Mouse (Mus musculus) neural tube, embryonic 14.5 days (tissue): ENCODE measurements around the gene Mecr. TPM values are rescaled to one million over a fixed set of nuclear protein-coding genes. Genes with fewer than 3 reads are reported as not detected.

Experiments used
- ATAC-seq: fragments of 200-750 bp; cut with Nextera tagmentation; 2 replicates; pipeline ENCODE4 v1.8.0; 2017; ENCODE audit warnings: low read depth, mild to moderate bottlenecking, moderate TSS enrichment, moderate library complexity
- H3K27ac ChIP-seq: fragments of 300-500 bp; sonication (generic); 2 replicates; pipeline ENCODE4 v1.5.1; 2014; ENCODE audit warnings: low read depth, mild to moderate bottlenecking, control low read depth, low read length, moderate library complexity, mixed read lengths
- H3K27me3 ChIP-seq: fragments of 300-500 bp; sonication (generic); 2 replicates; pipeline ENCODE4 v1.6.1; 2014; ENCODE audit warnings: low read length; ENCODE audit not compliant: control insufficient read depth, insufficient read depth
- H3K36me3 ChIP-seq: fragments of 300-500 bp; sonication (generic); 2 replicates; pipeline ENCODE4 v1.6.1; 2014; ENCODE audit warnings: low read length, mixed read lengths; ENCODE audit not compliant: control insufficient read depth, insufficient read depth
- H3K4me1 ChIP-seq: fragments of 300-500 bp; sonication (generic); 2 replicates; pipeline ENCODE4 v1.6.1; 2014; ENCODE audit warnings: low read length; ENCODE audit not compliant: control insufficient read depth, insufficient read depth
- H3K4me2 ChIP-seq: fragments of 300-500 bp; sonication (generic); 2 replicates; pipeline ENCODE4 v1.6.1; 2014; ENCODE audit warnings: mild to moderate bottlenecking, low read depth, low read length, control low read depth
- H3K4me3 ChIP-seq: fragments of 300-500 bp; sonication (generic); 2 replicates; pipeline ENCODE4 v1.5.1; 2014; ENCODE audit warnings: low read depth, low read length, control low read depth, mixed read lengths
- H3K9ac ChIP-seq: fragments of 300-500 bp; sonication (generic); replicated peaks from 2 replicates; pipeline ENCODE4 v1.6.1; 2014; ENCODE audit warnings: low read depth, mild to moderate bottlenecking, control low read depth, low read length, mixed read lengths
- H3K9me3 ChIP-seq: fragments of 300-500 bp; sonication (generic); 2 replicates; pipeline ENCODE4 v1.6.1; 2016; ENCODE audit warnings: low read length; ENCODE audit not compliant: control insufficient read depth
- WGBS: fragments of 180-500 bp; shearing (Covaris S2); extraction: QIAGEN DNeasy Blood & Tissue Kit; methylation state at CpG from one replicate; pipeline ENCODE4 v1.1.7; 2014; 5-methylcytosine and 5-hydroxymethylcytosine counted together
- polyA plus RNA-seq: library from polyadenylated mRNA; unstranded; fragments of >200 nt; fragmentation: Nextera tagmentation; extraction: Ambion mirVana; gene quantifications from 2 replicates; pipeline ENCODE4 v1.2.1, GENCODE M21; 2014

The Mecr gene
- polyA plus RNA-seq, 1 experiment from 2014 or later: 34.9 TPM

- Histone ChIP-seq H3K9ac (no peak overlapping the region), H3K27me3 (peaks cover 26% of the 10 kb centered on the region), H3K36me3 (no peaks in the 10 kb centered on the region), H3K4me3 (no peak overlapping the region), H3K9me3 (no peaks in the 10 kb centered on the region), H3K27ac (no peak overlapping the region), H3K4me2 (no peak overlapping the region), H3K4me1 (peaks cover 27% of the 10 kb centered on the region)
- WGBS: 55% methylated on average over 10 of the region's 10 CpGs
- ATAC-seq: no peak
Measured at GRCm38 (mm10) chr4:131913526-131913925, 70.3 kb downstream of the Mecr start.

DNA sequence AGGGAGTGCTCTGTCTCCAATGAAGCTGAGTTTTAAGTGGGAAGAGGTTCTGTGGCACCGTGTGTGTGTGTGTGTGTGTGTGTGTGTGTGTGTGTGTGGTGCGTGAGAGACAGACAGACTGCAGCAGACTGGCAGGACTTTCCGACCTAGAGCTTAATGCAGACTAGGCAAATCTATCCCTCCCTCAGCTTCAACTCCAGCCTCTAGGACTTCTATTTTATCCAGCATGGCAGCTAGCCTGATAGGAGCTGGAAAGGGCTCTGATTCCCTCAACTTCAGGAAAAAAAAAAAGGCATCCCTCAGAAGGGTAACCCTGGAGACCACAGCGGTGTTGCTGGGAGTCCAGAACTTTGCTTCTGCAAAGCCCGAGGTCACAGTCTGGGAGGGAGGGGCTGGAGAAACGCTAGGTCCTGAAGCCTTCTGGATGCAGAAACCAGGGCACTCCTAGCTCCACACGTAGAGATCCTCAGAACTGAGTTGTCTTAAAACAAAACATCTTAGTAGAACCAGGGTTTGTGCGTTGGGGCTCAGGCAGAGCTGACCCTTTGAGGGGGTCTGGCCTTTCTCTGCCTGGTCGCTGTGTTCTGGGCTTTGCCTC, 70.9 kb downstream of the Mecr start:
- peaks cover 26% of the 10 kb centered on the region for H3K27me3 ChIP-seq
- 8% methylated on average over 9 of the region's 9 CpGs for WGBS

GRCm38 (mm10) chr4:131914891-131915469, 71.7 kb downstream of the Mecr start:
- H3K27me3 ChIP-seq: peaks cover 34% of the 10 kb centered on the region
- H3K9me3 ChIP-seq: no peaks in the 10 kb centered on the region
- no peak overlapping the region for H3K27ac ChIP-seq
- peaks cover 26% of the 10 kb centered on the region for H3K4me1 ChIP-seq
- 1% methylated on average over 31 of the region's 31 CpGs for WGBS
- H3K36me3 ChIP-seq: no peaks in the 10 kb centered on the region
- H3K9ac ChIP-seq: no peak overlapping the region
- no peak overlapping the region; the same call in 1 of the 2 replicates for H3K4me3 ChIP-seq
- peak; percentile 60; the same call in 1 of the 2 replicates for ATAC-seq
- peak overlapping the region; percentile 33 for H3K4me2 ChIP-seq

More for the DNA sequence above, 70.9 kb downstream of the Mecr start:
- ATAC-seq: no peak
- Histone ChIP-seq H3K27ac (no peak overlapping the region), H3K4me3 (no peak overlapping the region), H3K9ac (no peak overlapping the region), H3K9me3 (no peaks in the 10 kb centered on the region), H3K4me2 (no peak overlapping the region), H3K36me3 (no peaks in the 10 kb centered on the region), H3K4me1 (peaks cover 27% of the 10 kb centered on the region)

DNA sequence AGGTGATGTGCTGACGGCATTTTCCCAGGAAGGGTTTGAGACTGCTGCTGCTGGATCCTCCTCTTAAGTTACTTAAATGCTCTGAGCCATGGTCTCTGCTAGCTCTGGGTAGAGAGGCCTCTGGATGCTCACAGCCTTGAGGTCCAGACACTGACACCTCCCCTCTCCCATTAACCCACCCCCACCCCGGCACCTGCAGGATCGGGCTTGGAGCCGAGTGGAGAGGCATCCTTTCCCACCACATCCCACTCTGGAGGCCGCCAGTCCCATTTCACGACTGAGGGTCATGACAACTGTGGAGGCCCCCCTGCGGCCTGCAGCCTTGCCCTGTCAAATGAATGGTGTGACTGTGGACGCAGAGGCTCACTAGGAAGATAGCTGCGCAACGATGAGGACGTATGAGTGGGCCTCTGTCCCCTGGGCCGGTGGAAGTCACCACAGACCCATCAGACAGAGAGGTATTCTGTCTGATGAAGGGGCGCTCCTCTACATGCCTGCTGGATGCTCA, 72.6 kb downstream of the Mecr start:
- Histone ChIP-seq H3K4me3 (no peak overlapping the region), H3K36me3 (no peaks in the 10 kb centered on the region), H3K27me3 (peaks cover 43% of the 10 kb centered on the region), H3K27ac (no peak overlapping the region), H3K4me2 (peak overlapping the region; percentile 33; the same call in 1 of the 2 replicates), H3K9me3 (no peaks in the 10 kb centered on the region), H3K9ac (no peak overlapping the region), H3K4me1 (peaks cover 22% of the 10 kb centered on the region)
- no peak for ATAC-seq
- 13% methylated on average over 13 of the region's 13 CpGs for WGBS

GRCm38 (mm10) chr4:131916425-131916824, 73.2 kb downstream of the Mecr start:
- no peaks in the 10 kb centered on the region for H3K36me3 ChIP-seq
- no peak overlapping the region for H3K9ac ChIP-seq
- no peak; the same call in 1 of the 2 replicates for ATAC-seq
- no peaks in the 10 kb centered on the region for H3K9me3 ChIP-seq
- 8% methylated on average over 15 of the region's 15 CpGs for WGBS
- no peak overlapping the region for H3K27ac ChIP-seq
- no peak overlapping the region for H3K4me3 ChIP-seq
- H3K27me3 ChIP-seq: peaks cover 49% of the 10 kb centered on the region
- peaks cover 27% of the 10 kb centered on the region for H3K4me1 ChIP-seq
- H3K4me2 ChIP-seq: no peak overlapping the region

GRCm38 (mm10) chr4:131917010-131917555, 73.8 kb downstream of the Mecr start:
- peaks cover 51% of the 10 kb centered on the region for H3K27me3 ChIP-seq
- peaks cover 33% of the 10 kb centered on the region for H3K4me1 ChIP-seq
- no peak overlapping the region for H3K4me3 ChIP-seq
- ATAC-seq: no peak
- no peak overlapping the region for H3K4me2 ChIP-seq
- H3K9ac ChIP-seq: no peak overlapping the region
- no peak overlapping the region for H3K27ac ChIP-seq
- no peaks in the 10 kb centered on the region for H3K36me3 ChIP-seq
- 85% methylated on average over 10 of the region's 10 CpGs for WGBS
- H3K9me3 ChIP-seq: no peaks in the 10 kb centered on the region

Other genes with a start within 250 kb of the Mecr start
- 15.3 and 18.1 TPM in 2 replicates for gene Ptpru, start 5.2 kb upstream of the Mecr start, polyA plus RNA-seq
- 88.5 and 102 TPM in 2 replicates for gene Srsf4, start 30.1 kb downstream of the Mecr start, polyA plus RNA-seq
- not detected in 2 replicates for gene Tmem200b, start 78.3 kb downstream of the Mecr start, polyA plus RNA-seq
- gene Gm10300, start 231.2 kb downstream of the Mecr start, polyA plus RNA-seq: not detected in 2 replicates
- 68.1 and 86.1 TPM in 2 replicates for gene Epb41, start 231.9 kb downstream of the Mecr start, polyA plus RNA-seq